Mouse (Mus musculus) NIH3T3 (cell line): ENCODE measurements around the gene Txnl4b.

Experiments
- DNase-seq: peaks from one replicate; pipeline ENCODE4 v3.0.0-alpha.2; 2012; ENCODE audit warnings: low read depth

Txnl4b gene

GRCm38 (mm10) chr8:109565498-109566333 lies at the start of gene Txnl4b, which contains the start of gene Dhx38:
TSS of gene Txnl4b (plus strand) at chr8:109565892.
TSS of gene Dhx38 (minus strand) at chr8:109565861.
- peak; percentile 100 for DNase-seq

- DNase-seq: no peak
These were observed 41.7 kb upstream of the Txnl4b start for GRCm38 (mm10) chr8:109524008-109524407.

GRCm38 (mm10) chr8:109535140-109535990 lies 30.3 kb upstream of the Txnl4b start:
- peak; percentile 71 for DNase-seq

GRCm38 (mm10) chr8:109536703-109537102 lies 29.0 kb upstream of the Txnl4b start:
- peak; percentile 86 for DNase-seq

- no peak for DNase-seq
These were observed 23.5 kb upstream of the Txnl4b start for GRCm38 (mm10) chr8:109542165-109542564.

- no peak for DNase-seq
These were observed 22.8 kb upstream of the Txnl4b start for GRCm38 (mm10) chr8:109542748-109543519.

- DNase-seq: no peak
These were observed 21.6 kb upstream of the Txnl4b start for GRCm38 (mm10) chr8:109544049-109544448.

- DNase-seq: peak; percentile 57
These were observed 14.0 kb upstream of the Txnl4b start for GRCm38 (mm10) chr8:109551663-109552062.

- DNase-seq: no peak
These were observed 1.8 kb upstream of the Txnl4b start for GRCm38 (mm10) chr8:109563881-109564280.

- peak; percentile 4 for DNase-seq
These were observed 926 bp upstream of the Txnl4b start for GRCm38 (mm10) chr8:109564766-109565165.

GRCm38 (mm10) chr8:109571139-109571538 lies 5.4 kb downstream of the Txnl4b start:
- no peak for DNase-seq

- DNase-seq: no peak
These were observed 10.6 kb downstream of the Txnl4b start for GRCm38 (mm10) chr8:109576311-109576710.

GRCm38 (mm10) chr8:109578900-109579301 lies 13.2 kb downstream of the Txnl4b start, which contains the start of gene Hp:
TSS of gene Hp (minus strand) at chr8:109579172.
- peak; percentile 54 for DNase-seq

GRCm38 (mm10) chr8:109584293-109584692 lies 18.6 kb downstream of the Txnl4b start:
- DNase-seq: no peak

GRCm38 (mm10) chr8:109584830-109585229 lies 19.1 kb downstream of the Txnl4b start:
- no peak for DNase-seq

- no peak for DNase-seq
These were observed 20.0 kb downstream of the Txnl4b start for GRCm38 (mm10) chr8:109585652-109586051.

- DNase-seq: no peak
These were observed 21.3 kb downstream of the Txnl4b start for GRCm38 (mm10) chr8:109586972-109587504.

- DNase-seq: no peak
These were observed 25.2 kb downstream of the Txnl4b start for GRCm38 (mm10) chr8:109590901-109591300.

GRCm38 (mm10) chr8:109591367-109591766 lies 25.7 kb downstream of the Txnl4b start:
- no peak for DNase-seq

- DNase-seq: no peak
These were observed 26.5 kb downstream of the Txnl4b start for GRCm38 (mm10) chr8:109592164-109592563.

GRCm38 (mm10) chr8:109593117-109593788 lies 27.6 kb downstream of the Txnl4b start:
- peak; percentile 81 for DNase-seq
